Mouse (Mus musculus) heart, adult 18-20 months (tissue): ENCODE measurements at regions not wholly inside any gene's neighbourhood (a gene's known extent, or its start where the extent isn't known, plus 50 kb on each side); places are given as distances from the start of the nearest gene placed in this dataset.

Source experiments
- DNase-seq, 2 experiments: peaks; one replicate each; pipeline ENCODE4 v3.0.0; 2021 to 2022; ENCODE audit warnings: mixed read lengths in 1 of 2

DNA sequence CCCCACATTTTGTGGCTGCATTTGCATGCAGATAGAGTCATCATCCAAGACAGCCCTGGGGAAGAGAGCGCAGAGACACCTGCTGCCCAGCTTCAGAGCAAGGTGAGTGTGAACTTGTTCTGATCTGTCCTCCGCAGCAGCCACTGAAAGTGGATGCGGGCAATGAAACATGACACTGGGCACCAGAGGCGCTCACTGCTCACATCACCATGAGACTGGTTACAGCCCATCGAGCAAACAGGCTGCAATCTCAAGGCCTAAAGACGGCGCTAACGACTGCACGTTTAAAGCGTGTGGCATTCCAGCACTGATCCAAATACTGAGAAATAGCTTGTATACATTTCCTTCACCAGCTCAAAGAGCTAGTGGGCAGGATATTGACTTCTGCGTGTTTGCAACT is 65.8 kb downstream of the Barhl2 start:
- no peak for DNase-seq

DNA sequence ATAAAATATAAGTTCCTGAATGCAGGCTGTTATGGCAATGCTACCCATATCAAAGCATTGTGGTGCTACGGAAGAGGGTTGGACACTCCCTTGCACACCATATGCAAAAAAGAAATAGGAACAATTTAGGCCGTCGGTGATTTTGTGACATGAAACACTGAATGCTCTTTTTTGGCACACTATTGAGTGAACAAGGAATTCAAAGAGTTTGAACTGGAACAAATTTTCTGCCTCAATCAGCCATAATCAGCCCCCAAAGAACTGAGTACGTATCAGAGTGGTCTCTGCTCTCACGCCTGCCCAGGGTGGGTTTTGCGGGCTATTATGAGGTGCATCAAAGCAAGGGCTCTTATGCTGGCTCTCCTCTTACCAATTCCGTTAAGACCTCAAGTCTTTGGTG is 71.3 kb downstream of the Barhl2 start:
- DNase-seq, result no peak

DNA sequence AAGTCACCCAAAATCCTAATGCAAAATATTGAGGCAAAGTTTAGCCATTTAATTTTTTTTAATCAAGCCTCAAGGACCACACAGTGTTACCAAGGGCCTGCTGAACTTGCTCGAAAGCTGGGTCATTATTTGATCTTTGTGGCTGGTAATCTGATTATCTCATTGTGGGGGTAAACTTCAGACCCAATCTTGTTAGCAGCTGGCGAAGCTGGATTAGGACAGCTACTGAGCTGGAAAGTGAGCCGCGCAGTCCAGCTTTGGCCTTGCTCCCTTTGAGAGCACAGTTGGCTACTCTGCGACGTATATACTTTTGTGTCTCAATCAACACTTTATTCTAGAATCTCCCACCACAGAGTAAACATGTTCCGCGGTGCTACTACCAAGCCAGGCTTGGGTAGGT is 72.1 kb downstream of the Barhl2 start:
- DNase-seq, result no peak

DNA sequence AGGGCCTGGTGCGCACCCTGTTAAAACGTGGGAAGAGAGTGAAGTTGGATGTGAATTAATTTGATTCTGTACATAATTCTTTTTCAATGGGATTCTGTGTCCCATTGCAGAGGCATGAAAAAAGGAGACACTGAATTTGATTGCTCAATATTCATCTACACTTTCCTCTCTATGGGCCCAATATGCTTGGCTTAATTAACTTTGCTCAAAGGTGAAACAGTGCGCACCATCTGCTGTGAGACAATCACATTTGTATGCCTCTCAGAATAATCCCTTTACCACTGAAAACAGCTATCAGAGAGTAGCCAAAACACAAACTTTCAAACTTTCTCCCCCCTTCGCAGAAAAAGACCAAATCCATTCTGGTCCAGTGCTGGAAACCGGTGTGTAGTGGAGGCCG is 72.7 kb downstream of the Barhl2 start:
- no peak for DNase-seq

DNA sequence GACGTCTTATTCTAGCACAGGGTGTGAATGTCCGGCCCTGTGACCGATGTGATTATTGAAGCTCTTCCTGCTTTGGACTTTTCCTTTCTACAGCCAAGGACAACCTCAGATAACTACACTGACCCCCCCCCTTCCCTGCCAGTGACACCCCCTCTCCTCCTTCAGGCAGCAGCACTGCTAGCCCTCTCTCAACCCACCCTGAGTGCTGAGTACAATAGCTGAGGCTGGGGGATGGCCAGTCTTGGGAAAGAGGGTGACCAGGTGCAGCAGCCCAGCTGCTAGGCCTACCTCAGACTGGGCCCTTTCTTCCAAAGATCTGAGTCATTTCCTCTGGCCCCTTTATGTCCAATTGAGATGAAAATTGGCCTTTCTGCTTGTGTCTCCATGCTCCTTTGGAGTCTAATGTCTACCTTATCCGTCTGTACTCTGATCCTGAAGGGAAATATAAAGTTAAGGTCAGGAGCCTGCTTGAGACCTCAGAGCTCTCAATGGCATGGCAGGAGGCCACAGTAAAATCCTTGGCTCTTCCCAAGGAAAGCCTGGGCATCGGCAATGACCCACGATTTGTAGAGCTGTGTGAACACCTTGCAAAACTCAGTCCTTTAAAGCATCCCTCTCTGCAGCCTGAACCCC is 73.7 kb downstream of the Barhl2 start:
- no peak for DNase-seq

DNA sequence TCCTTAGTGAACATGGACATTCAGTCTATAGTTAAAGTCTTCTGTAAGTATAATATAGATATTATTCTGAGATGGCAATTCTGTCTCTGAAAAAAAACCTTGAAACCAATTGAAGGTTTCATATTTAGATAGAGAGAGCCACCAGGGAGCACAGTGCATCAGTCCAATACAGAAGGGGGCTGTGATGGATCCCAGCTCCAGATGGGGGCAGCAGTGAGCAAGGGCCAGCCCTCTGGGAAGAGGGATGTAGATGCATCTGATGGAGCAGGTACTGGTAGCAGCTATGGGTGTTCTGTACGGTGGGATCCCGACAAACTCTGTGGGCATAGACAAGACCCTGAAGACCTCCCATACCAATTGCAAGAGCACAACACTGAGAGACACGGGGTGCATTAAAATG is 76.0 kb downstream of the Barhl2 start:
- no peak for DNase-seq

DNA sequence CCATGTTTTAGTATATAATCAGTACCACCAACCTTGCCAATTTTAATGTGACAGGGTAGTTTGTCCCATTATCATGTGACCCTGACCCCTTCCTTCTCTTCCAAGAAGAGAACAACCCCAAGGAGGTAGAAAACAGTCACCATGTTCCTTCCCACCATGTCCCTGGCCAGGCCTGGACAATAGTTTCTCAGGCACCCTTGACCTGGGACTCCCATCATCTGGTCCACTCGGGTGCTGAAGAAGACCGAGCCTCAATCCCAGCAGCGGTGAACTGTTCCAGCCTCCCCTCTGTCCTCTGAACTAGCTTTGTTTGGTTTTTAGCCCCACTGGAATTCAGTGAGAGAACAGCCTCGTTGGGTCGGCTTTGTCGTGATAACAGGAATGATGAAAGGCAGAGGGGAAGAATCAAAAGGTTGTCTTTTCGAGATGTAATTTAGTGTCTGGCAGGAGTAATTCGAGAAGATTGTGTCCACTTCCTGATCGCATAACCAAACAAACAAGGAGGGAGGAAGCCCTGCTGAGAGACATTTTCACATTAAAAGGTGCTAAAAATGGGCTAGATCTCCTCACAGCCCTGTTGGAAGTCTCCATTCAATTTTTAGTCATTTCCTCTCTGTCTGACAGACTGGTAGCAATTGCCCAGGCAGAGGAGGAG is 77.2 kb downstream of the Barhl2 start:
- DNase-seq, result no peak

DNA sequence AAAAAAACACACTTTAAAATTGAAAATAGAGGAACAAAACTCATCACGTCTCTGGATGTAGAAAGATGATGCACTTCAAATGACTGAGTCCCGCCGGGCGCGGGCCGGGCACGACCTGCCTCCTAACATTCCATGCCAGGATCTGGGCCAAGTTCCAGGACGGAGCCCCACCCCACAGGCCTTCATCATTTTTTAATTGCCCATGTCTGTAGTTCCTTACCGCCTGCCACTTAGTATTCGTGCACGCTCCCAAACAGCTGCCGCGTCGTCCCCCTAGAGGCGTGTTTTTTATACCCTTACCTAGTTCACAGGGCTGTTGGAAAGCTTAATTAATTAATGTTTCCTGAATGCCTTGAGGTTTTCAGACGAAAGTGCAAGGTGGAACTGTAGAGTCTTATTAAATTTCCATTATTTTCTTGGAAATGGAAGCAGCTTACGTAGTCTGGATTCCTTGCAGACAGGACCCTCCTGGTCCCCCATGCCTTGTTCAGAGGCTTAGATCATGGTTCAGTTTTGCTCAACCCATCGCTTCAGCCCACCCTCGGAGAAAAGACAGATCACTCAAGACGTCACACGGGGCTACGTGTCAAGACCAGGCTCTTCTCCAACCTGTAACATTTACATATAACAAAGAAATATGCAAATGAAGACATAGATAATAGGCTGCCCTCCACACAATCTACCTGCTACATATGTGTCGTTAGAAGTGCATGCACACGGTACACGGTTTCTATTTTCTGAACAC is 81.0 kb downstream of the Barhl2 start:
- no peak for DNase-seq

DNA sequence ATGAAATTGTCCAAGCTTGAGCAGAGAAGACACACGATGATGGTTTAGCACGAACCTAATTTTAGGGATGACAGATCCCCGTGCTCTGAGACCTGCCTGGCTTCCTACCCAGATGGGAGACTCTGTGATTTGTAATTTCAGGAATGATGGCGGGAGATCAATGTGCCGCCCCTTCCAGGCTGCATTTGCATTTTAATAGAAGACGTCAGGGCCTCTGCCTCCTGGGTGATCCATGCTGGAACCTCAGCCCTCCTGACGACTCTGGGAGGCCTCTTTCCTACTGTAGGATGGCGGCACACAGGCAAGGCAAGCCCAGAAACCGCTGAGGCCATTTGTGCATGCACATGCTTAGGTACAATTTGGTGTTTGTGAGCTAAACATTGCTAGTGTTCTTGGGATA is 90.1 kb downstream of the Barhl2 start:
- no peak for DNase-seq

DNA sequence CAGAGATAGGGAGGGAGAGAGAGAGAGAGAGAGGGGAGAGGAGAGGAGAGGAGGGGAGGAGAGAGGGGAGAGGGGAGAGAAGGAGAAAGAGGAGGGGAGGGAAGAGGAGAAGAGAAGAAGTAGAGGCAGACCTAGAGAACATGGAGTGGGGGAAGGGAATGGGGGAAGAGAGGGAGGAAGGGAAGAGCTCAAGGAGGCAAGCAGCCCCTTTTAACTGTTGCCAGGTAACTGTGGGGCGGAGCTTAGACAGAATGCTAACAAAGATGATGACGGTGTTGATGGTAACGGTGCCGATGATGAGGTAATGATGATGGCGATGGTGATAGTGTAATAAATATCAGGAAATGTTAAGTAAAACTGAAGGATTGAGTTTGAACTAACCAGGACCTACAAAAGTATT is 90.7 kb downstream of the Barhl2 start:
- no peak for DNase-seq

DNA sequence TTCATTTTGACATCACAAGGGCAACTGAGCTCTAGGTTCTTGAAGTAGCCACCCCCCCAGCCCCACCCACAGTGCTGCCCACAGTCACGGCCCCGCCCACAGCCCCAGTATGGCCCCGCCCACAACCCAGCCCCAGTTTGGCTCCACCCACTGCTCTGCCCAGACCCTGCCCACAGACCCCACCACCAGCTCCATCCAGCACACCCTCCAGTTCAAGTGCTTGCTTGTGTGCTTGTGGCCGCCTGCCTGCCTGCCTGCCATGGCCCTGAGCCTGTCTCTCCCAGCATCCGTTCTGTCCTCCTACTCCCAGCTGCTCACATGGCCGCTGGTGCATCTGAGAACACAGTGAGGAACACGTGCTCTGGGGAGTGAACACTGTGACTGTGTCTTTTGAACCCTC is 92.0 kb downstream of the Barhl2 start:
- no peak for DNase-seq

DNA sequence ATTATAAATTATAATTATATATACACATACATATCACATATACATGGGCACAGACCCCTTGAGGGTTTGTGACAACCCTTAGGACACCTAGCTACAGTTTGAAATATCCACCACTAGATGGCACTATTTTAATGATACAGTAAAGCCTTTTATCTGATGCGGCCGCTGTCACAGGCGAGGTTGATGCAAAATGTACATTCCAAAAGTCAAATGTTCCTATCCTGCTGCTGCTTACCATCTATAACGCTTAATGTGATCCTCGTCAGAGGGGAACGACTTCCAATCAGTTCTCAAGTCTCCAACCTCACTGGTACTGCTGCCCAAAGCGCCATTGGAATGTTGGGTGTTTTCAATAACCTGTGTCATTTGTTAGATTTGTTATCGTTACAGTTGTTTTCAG is 92.9 kb downstream of the Barhl2 start:
- peak in 1 of 2 experiments; percentile 16 for DNase-seq

DNA sequence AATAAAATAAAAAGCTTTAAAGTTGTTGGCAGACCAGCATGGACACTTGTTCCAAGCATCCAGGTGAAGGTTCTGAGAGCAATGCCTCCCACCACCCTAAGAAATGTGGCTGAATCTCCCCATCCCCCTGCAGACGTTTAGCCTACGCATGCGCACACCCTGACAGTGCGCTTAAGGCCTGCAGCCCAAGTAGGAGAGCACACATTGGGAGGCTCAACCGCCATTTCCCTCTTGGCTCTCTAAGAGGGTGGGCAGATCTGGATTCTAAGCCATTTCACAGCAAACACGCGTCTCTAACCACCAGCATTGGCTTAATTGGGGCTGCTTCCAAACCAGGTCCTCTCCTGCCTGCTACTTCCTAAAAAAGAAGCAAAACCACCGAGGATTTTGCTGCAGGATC is 106.6 kb downstream of the Barhl2 start:
- DNase-seq, result no peak

DNA sequence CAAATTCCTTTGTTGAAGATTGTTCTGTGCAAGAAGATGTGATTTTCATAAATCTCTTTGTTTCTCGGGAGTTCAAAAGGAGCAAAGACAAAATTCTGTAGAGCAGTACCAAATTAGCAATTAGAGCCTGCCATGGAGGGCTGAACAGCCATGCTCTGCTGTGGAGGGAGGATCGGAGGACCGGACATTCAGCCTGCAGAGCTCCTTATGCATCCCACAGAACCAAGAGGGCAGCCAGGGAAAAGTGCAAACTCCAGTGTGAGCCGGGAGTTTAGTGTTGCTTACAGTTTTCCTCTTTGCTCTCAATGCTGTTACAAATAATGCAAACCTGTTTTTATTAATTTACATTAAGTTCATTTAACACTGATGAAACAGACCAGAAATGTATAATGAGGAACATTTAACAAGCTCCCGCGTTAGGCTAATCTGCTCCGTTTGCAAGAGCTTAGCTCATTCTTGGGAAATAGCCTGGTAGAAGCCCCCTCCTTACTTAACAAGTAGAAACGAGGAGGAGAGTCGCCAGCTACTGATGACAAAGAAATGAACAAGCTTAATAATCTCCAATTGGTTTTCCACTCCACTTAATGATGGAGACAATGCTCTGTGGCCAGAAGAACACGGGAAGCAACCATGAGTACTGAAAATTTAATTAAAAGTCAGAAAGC is 108.0 kb downstream of the Barhl2 start:
- no peak for DNase-seq

DNA sequence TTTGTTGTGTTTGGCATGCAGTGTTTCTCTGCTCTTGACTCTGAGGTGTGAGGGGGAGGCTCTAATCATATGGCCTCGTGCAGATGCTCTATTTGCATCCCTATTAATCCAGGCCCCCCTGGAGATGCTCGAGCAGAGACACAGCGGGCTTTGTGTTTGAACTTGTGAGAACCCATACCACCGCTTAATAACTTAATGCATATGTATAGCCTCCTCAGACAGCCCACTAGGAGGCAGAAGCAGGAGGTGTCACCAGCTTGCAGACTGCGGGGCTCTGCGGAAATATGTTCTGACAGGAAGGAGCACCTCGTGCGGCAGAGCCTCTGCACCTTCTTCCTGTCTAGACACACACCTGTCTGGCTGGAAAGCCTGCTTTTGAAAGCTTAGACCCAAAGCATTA is 113.7 kb downstream of the Barhl2 start:
- no peak for DNase-seq

DNA sequence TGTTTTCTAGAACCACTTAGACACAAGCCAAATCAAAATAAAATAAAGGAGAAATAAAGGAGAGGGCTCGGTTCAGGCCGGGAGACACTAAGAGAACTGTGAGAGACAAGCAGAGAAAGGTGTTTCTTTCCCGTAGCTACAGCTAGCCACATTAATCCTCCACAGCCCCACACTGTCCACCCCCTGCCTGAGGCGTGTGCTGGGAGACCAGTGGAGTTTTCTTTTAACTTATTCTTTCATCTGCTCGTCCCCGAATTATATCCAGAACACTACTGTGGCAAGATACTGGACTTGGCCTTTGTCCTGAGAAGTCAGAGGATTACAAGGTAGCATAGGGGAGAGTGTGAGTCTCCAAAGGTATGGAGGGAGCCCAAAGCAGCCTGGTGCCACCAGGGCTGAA is 114.4 kb downstream of the Barhl2 start:
- no peak for DNase-seq

DNA sequence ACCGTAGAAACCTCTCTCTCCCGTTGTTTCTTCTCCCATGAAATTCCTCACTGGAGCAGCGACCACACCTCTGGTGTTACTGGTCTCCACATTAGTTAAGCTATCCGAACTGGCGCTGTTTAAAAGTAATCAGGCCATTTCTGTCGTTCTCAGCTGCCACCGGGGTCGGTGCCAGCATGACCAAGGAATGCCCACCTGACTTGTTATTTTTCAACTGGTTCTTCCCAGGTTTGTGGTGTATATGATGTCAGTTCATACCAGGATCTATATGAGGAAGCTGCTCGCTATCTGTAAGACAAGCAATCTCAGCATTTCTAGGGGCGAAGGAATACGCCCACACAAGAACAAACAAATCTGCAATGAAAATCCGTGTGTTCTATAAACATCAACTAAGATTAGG is 116.6 kb downstream of the Barhl2 start:
- DNase-seq, result no peak

DNA sequence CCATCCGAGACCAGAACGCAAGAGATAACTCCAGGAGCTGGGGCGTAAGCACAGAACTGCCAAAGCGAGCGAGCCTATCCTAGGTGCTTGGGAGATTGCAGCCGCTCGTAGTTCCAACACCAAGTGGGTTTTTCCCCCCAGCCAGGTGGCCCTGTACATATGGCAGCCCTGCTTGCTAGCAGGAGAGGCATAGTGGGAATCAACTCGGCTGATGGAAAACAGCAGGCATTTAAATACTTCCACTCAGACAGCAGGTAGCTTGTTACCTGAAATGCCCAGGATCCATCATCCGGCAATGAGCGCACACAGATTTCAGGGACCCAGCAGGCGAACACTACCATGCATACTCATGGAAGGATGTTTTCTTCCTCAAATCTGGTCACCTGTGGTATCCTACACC is 122.3 kb downstream of the Barhl2 start:
- DNase-seq, result no peak

DNA sequence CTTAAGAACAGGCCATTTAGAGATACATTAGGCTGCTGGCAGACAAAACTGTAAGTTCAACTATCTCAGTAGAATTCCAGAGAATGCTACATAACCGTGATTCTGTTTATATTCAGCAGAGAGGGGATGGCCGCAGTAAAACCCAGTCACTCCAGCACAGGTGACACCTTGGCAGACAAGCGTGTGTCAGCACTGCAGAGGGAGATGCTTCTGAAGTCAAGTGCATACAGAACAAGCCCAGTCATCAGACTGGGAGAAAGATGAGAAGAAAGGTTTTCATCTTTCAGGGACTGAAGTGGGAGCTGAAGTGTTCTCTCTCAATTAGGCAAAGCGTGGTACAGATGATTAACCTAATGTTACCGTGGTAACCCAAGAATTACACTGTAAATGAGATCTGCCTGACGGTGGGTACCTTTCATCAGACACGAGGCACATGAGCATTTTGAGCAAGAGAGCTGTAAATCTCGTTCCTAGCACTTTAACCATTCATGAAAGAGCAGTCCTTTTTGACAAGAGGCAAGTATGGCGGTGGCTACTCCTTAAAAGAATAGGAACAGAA is 130.3 kb downstream of the Barhl2 start:
- DNase-seq, result no peak

DNA sequence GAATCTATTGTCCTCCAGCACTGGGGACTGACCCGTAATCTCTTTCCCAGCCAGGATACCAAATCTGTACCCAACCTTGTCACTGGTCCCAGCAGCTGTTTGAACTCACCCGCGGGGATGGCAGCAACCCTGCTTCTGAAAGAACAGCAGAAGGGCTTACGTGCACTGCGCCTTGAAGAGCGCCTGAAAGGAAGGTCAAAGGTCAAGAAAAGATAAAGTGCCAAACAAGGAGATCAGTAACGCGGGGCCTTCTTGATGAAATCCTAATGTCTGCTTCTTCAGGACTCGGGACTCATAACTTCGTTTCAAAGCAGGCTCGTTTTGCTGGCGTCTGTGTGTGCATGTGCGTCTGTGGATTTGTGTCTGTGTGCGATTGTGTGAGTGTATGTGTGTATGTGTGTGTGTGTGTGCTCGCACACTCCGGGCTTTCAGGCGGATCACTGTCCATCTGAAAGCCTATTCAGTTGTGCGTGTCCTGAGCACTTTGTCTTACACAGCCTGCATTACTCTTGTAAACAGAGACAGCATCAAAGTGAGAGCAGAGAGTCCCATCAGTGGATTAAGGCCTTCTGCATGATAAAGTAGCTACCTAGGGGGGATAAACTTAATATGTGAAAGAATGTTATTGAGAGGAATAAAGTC is 135.3 kb downstream of the Barhl2 start:
- no peak for DNase-seq

DNA sequence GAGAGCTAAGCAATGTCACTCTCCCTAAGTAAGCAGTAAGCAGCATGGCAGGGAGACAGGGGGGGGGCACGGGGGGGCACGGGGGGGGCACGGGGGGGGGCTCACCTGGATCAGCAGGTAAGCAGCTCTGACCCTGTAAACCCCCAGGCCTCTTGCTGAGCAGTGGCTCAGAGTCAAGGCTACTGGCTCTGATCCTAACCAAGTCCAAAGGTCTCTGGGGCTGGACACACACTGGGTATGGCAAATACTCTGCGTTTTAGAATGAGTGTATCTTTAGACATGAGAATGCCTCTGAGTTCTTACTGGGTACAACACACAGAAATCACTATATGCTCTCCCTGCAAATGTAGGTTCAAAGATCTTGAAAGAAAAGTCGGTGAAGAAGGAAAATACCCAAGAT is 136.5 kb downstream of the Barhl2 start:
- DNase-seq, result no peak

DNA sequence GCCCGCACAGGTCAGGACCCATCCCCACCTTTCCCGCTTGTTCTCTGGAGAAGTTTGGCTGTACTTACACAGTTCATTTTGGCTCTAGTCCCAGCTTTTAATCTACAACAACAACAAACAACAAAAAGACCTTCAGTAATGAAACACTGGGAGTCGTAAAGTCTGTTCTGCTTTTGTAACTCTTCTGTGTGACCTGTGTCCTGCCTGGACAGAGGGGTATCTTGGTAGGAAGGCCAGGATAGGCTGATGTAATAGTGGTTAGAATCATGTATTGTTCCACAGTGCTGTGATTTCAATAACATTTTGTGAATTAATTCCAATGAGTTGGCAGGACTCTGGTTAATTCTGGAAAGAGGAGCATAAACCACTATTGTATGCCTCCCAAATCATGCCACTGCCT is 136.9 kb downstream of the Barhl2 start:
- no peak for DNase-seq

DNA sequence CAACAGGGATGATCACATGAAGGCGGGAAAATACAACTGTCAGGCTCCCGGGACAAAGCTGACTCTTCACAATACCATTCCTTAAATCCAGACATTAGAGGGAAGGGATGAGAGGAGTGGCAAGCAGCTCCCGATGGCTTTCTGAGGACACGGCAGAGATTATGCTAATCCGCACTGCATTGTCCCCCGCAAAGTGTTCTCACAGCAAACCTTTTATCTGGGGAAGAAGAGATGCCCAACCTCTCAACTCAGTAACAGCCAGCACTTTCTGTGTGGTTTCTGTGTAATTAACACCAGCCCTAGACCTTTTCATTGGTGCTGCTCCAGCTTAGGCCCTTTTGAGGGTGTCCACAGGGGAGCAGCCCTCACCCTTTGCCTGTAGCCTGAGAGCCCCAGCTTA is 137.9 kb downstream of the Barhl2 start:
- no peak for DNase-seq
